Mouse (Mus musculus): ENCODE results near the gene Eppin. TPM values are rescaled to one million over a fixed set of nuclear protein-coding genes. Genes with fewer than 3 reads are reported as not detected.

Eppin gene
- polyA plus RNA-seq, 1 experiment from 2014 or later: not detected

DNA sequence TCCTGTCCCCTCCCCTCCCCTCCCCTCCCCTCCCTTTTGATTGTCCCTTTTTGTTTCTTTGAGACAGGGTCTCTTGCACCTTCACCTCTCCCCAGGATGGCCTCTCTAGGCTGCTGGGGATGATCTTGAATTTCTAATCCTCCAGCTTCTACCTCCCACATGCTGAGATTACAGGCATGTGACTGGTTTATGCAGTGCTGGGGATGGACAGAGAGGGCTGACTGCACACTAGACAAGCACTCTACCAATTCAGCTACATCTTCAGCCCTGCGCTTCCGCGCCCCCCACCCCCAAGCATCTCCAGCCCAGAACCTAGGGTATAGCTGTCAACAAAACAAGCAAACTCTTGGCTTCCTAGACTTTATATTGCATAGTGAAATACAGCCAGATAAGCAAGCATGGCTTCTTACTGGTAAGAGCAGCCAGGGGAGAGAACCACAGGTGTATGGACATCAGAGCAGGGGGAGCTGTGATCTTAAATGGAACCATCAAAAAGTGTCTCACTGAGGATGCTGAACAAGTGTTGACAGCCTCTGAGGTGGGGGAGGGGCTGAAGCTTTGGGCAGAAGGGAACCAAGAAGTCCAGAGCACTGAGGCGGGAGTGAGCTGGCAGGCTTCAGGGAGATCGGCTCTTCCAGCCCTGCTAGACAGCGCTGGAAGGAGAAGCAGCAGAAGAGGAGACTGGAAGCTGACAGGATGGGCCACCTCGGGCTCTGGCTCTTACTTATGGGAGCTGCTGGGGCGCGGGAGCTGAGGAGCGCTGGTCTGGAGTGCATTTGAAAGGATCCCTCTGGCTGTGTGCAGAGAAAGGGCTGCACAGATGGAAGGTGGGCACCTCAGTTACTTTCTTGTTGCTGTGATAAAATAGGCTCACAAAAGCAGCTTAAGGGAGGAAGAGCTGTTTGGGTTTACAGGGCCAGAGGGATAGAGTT, 43.2 kb downstream of the Eppin start:
- DNase-seq (ENCODE audit: low spot score): no peak
- WGBS: 14% methylated on average over 10 of the region's 10 CpGs
- H3K27me3 ChIP-seq (ENCODE audit: control insufficient read depth, insufficient read depth, low read length): no peaks in the 10 kb centered on the region
- H3K36me3 ChIP-seq (replicated peaks; ENCODE audit: control insufficient read depth, insufficient read depth): no peaks in the 10 kb centered on the region
- peak overlapping the region; percentile 31; the same call in 1 of the 2 replicates for H3K9ac ChIP-seq
- no peaks in the 10 kb centered on the region for H3K9me3 ChIP-seq (ENCODE audit: control insufficient read depth, low read length)
- no peak overlapping the region for H3K27ac ChIP-seq
- 0 out of 2 replicates have a peak, but pooled peaks cover 7% of the 10 kb centered on the region for H3K4me1 ChIP-seq (replicated peaks; ENCODE audit: control insufficient read depth, insufficient read depth, low read length)
- H3K4me3 ChIP-seq (replicated peaks; ENCODE audit: low read length): no peak overlapping the region
- ATAC-seq (ENCODE audit: low FRiP score): no peak
- no peak overlapping the region for H3K4me2 ChIP-seq (replicated peaks)

GRCm38 (mm10) chr2:164549338-164549737, 44.1 kb downstream of the Eppin start:
- whole genome bisulfite sequencing: 48% methylated on average over 4 of the region's 4 CpGs
- Histone ChIP-seq H3K4me2 (replicated peaks) (no peak overlapping the region), H3K4me3 (replicated peaks; ENCODE audit: low read length) (no peak overlapping the region), H3K9ac (no peak overlapping the region), H3K27ac (no peak overlapping the region), H3K27me3 (ENCODE audit: control insufficient read depth, insufficient read depth, low read length) (no peaks in the 10 kb centered on the region), H3K9me3 (ENCODE audit: control insufficient read depth, low read length) (no peaks in the 10 kb centered on the region), H3K4me1 (replicated peaks; ENCODE audit: control insufficient read depth, insufficient read depth, low read length) (0 out of 2 replicates have a peak, but pooled peaks cover 7% of the 10 kb centered on the region), H3K36me3 (replicated peaks; ENCODE audit: control insufficient read depth, insufficient read depth) (no peaks in the 10 kb centered on the region)
- ATAC-seq (ENCODE audit: low FRiP score) (no peak), DNase-seq (ENCODE audit: low spot score) (no peak)

GRCm38 (mm10) chr2:164544454-164545097, 48.8 kb downstream of the Eppin start:
- no peak overlapping the region for H3K4me3 ChIP-seq (replicated peaks; ENCODE audit: low read length)
- H3K36me3 ChIP-seq (replicated peaks; ENCODE audit: control insufficient read depth, insufficient read depth): no peaks in the 10 kb centered on the region
- H3K4me2 ChIP-seq (replicated peaks): no peak overlapping the region
- DNase-seq (ENCODE audit: low spot score) (no peak), ATAC-seq (ENCODE audit: low FRiP score) (no peak)
- H3K9me3 ChIP-seq (ENCODE audit: control insufficient read depth, low read length): no peaks in the 10 kb centered on the region
- no peak overlapping the region for H3K9ac ChIP-seq
- no peaks in the 10 kb centered on the region for H3K27me3 ChIP-seq (ENCODE audit: control insufficient read depth, insufficient read depth, low read length)
- no peaks in the 10 kb centered on the region for H3K4me1 ChIP-seq (replicated peaks; ENCODE audit: control insufficient read depth, insufficient read depth, low read length)
- no peak overlapping the region for H3K27ac ChIP-seq
- 56% methylated on average over 5 of the region's 5 CpGs for WGBS

- no peak overlapping the region for H3K27ac ChIP-seq
- no peak overlapping the region for H3K9ac ChIP-seq
- DNase-seq (ENCODE audit: low spot score) (no peak), ATAC-seq (ENCODE audit: low FRiP score) (no peak)
- H3K4me1 ChIP-seq (replicated peaks; ENCODE audit: control insufficient read depth, insufficient read depth, low read length): no peaks in the 10 kb centered on the region
- H3K4me2 ChIP-seq (replicated peaks): no peak overlapping the region
- no peaks in the 10 kb centered on the region for H3K9me3 ChIP-seq (ENCODE audit: control insufficient read depth, low read length)
- WGBS: 73% methylated on average over 2 of the region's 2 CpGs
- H3K27me3 ChIP-seq (ENCODE audit: control insufficient read depth, insufficient read depth, low read length): no peaks in the 10 kb centered on the region
- no peak overlapping the region for H3K4me3 ChIP-seq (replicated peaks; ENCODE audit: low read length)
- H3K36me3 ChIP-seq (replicated peaks; ENCODE audit: control insufficient read depth, insufficient read depth): no peaks in the 10 kb centered on the region
These were observed 49.6 kb downstream of the Eppin start for GRCm38 (mm10) chr2:164543745-164544144.

DNA sequence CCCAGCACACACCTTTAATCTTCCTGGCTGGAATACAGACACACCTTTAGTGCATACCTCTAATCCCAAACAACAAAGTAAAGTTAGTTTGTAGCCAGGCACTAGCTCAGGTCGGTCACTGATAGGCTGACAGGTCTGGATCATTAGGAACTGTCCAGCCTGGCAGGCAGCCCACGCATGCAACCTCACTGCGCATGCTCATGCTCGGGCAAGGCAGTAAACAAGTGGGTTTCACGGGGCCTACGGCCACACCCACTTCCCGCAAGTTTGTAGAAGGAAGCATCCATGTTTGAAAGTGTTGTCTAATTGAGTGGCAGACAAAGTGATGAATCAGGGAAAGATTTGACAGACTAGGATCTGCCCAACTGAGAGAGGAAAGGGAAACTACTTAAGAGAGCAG, 50.8 kb downstream of the Eppin start:
- H3K4me2 ChIP-seq (replicated peaks): no peak overlapping the region
- no peak for DNase-seq (ENCODE audit: low spot score)
- H3K27ac ChIP-seq: no peak overlapping the region
- no peak for ATAC-seq (ENCODE audit: low FRiP score)
- no peaks in the 10 kb centered on the region for H3K27me3 ChIP-seq (ENCODE audit: control insufficient read depth, insufficient read depth, low read length)
- 89% methylated on average over 7 of the region's 7 CpGs for WGBS
- no peaks in the 10 kb centered on the region for H3K36me3 ChIP-seq (replicated peaks; ENCODE audit: control insufficient read depth, insufficient read depth)
- no peak overlapping the region for H3K4me3 ChIP-seq (replicated peaks; ENCODE audit: low read length)
- no peaks in the 10 kb centered on the region for H3K4me1 ChIP-seq (replicated peaks; ENCODE audit: control insufficient read depth, insufficient read depth, low read length)
- no peak overlapping the region for H3K9ac ChIP-seq
- no peaks in the 10 kb centered on the region for H3K9me3 ChIP-seq (ENCODE audit: control insufficient read depth, low read length)

GRCm38 (mm10) chr2:164542132-164542531, 51.3 kb downstream of the Eppin start:
- DNase-seq (ENCODE audit: low spot score) (no peak), ATAC-seq (ENCODE audit: low FRiP score) (no peak)
- Histone ChIP-seq H3K4me2 (replicated peaks) (no peak overlapping the region), H3K27me3 (ENCODE audit: control insufficient read depth, insufficient read depth, low read length) (no peaks in the 10 kb centered on the region), H3K36me3 (replicated peaks; ENCODE audit: control insufficient read depth, insufficient read depth) (no peaks in the 10 kb centered on the region), H3K27ac (no peak overlapping the region), H3K9me3 (ENCODE audit: control insufficient read depth, low read length) (no peaks in the 10 kb centered on the region), H3K4me1 (replicated peaks; ENCODE audit: control insufficient read depth, insufficient read depth, low read length) (no peaks in the 10 kb centered on the region), H3K9ac (no peak overlapping the region), H3K4me3 (replicated peaks; ENCODE audit: low read length) (no peak overlapping the region)
- 83% methylated on average over 5 of the region's 5 CpGs for WGBS

- 47% methylated on average over 8 of the region's 8 CpGs for WGBS
These were observed 52.6 kb downstream of the Eppin start for GRCm38 (mm10) chr2:164540652-164541427.

More at GRCm38 (mm10) chr2:164540652-164541427, 52.6 kb downstream of the Eppin start:
- ATAC-seq (ENCODE audit: low FRiP score) (no peak), DNase-seq (ENCODE audit: low spot score) (no peak)
- H3K27me3 ChIP-seq (ENCODE audit: control insufficient read depth, insufficient read depth, low read length): no peaks in the 10 kb centered on the region
- H3K9ac ChIP-seq: no peak overlapping the region
- H3K36me3 ChIP-seq (replicated peaks; ENCODE audit: control insufficient read depth, insufficient read depth): no peaks in the 10 kb centered on the region
- H3K9me3 ChIP-seq (ENCODE audit: control insufficient read depth, low read length): no peaks in the 10 kb centered on the region
- no peak overlapping the region for H3K27ac ChIP-seq
- H3K4me2 ChIP-seq (replicated peaks): no peak overlapping the region
- no peak overlapping the region for H3K4me3 ChIP-seq (replicated peaks; ENCODE audit: low read length)
- no peaks in the 10 kb centered on the region for H3K4me1 ChIP-seq (replicated peaks; ENCODE audit: control insufficient read depth, insufficient read depth, low read length)

Data from hindbrain, embryonic 14.5 days (tissue).